Mouse (Mus musculus) brain, embryonic 14.5 days (tissue): ENCODE results near the gene Gnb3.

Experiments used
- CTCF ChIP-seq: fragments of 200-500 bp; IDR thresholded peaks from 2 replicates; pipeline ENCODE4 v1.5.1; 2012; ENCODE audit warnings: inconsistent platforms, mild to moderate bottlenecking, moderate library complexity, borderline replicate concordance; ENCODE audit not compliant: insufficient read depth, insufficient read length; ENCODE audit errors: extremely low read depth
- POLR2A ChIP-seq: fragments of 200-500 bp; IDR thresholded peaks from 2 replicates; pipeline ENCODE4 v1.6.1; 2012; ENCODE audit warnings: mild to moderate bottlenecking, inconsistent platforms, borderline replicate concordance; ENCODE audit not compliant: poor library complexity, insufficient read depth, insufficient read length, severe bottlenecking; ENCODE audit errors: extremely low read depth

- TF ChIP-seq CTCF = no peak
- TF ChIP-seq POLR2A = no peak
Observed at GRCm38 (mm10) chr6:124817125-124817524, 22.9 kb downstream of the Gnb3 start.
